Mouse (Mus musculus): Measurements from ENCODE around the gene Gm8212.
"Not testable (repeated sequence)": the region's sequence is repeated elsewhere in the genome, so short reads cannot be mapped to it uniquely, and the experiment has no call there.

Gene Gm8212

GRCm38 (mm10) chr14:44197361-44197760 lies at the start of gene Gm8212:
Gene Gm8212 (plus strand): TSS chr14:44197661.
- not testable (repeated sequence) for DNase-seq (ENCODE audit: extremely low spot score, low spot score)

DNA sequence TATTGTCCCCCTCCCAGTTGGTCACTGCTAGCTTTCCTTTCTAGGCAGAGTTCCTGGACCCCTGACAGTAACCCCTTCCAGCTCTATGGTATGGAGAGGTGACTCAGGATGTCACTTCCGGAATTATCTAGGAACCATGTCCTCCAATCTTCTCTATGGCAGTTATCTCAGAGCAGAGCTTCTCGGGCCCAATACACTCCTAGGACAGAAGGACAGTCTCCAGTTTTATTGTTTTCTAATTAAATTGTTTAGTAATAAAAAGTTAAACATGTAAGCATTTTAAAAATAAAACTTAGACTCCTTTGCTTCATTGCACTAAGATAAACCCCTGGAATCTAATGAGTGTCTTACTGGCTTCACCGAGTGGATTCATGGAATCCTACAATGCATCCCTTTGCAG lies 15.7 kb downstream of the Gm8212 start, which contains the start of gene 4930503E14Rik:
TSS of gene 4930503E14Rik (minus strand) at position 101 of the 400 bp plus-strand sequence.
- DNase-seq (ENCODE audit: extremely low spot score, low spot score) = not testable (repeated sequence)

DNA sequence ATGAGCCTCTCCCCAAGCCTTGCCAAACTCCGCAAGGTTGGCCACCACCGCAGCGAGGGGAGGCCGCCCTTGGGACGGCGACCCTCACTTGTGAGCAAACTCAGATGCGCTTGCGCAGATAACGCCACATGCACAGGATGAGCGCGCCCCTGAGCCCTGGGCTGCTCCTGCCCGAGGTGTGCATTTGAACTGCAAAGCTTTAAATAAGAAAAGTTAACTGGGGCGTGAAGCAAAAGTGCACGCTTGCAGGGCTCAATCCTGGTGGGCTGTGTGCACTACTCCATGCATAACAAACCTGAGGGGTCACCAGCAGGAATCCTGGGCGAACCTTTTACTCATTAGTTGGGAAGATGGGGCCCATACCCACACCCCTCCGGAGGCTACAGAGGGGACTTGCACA lies 50.6 kb downstream of the Gm8212 start:
- no peak for DNase-seq (ENCODE audit: extremely low spot score, low spot score)
